Mouse (Mus musculus) heart, embryonic 11.5 days (tissue): ENCODE results near the gene Rasgrp1. TPM values are rescaled to one million over a fixed set of nuclear protein-coding genes. Genes with fewer than 3 reads are reported as not detected.

Source experiments
- ATAC-seq: fragments of 200-750 bp; cut with Nextera tagmentation; replicated peaks from 2 replicates; pipeline ENCODE4 v1.8.0; 2017; ENCODE audit warnings: moderate library complexity; ENCODE audit not compliant: insufficient number of reproducible peaks, low FRiP score, low TSS enrichment
- H3K27ac ChIP-seq: fragments of 300-500 bp; sonication (generic); 2 replicates; pipeline ENCODE4 v1.5.1; 2014; ENCODE audit warnings: mild to moderate bottlenecking, low read depth, low read length
- H3K27me3 ChIP-seq: fragments of 300-500 bp; sonication (generic); 2 replicates; pipeline ENCODE4 v1.6.1; 2014; ENCODE audit warnings: mild to moderate bottlenecking, low read length, mixed read lengths; ENCODE audit not compliant: control insufficient read depth, insufficient read depth
- H3K36me3 ChIP-seq: fragments of 300-500 bp; sonication (generic); 2 replicates; pipeline ENCODE4 v1.6.1; 2014; ENCODE audit warnings: mild to moderate bottlenecking, low read length, moderate library complexity, mixed read lengths; ENCODE audit not compliant: control insufficient read depth, insufficient read depth
- H3K4me1 ChIP-seq: fragments of 300-500 bp; sonication (generic); 2 replicates; pipeline ENCODE4 v1.6.1; 2014; ENCODE audit warnings: low read length; ENCODE audit not compliant: control insufficient read depth, insufficient read depth
- H3K4me2 ChIP-seq: fragments of 300-500 bp; sonication (generic); 2 replicates; pipeline ENCODE4 v1.6.1; 2014; ENCODE audit warnings: mild to moderate bottlenecking, moderate library complexity
- H3K4me3 ChIP-seq: fragments of 300-500 bp; sonication (generic); 2 replicates; pipeline ENCODE4 v1.5.1; 2014; ENCODE audit warnings: low read depth, low read length
- H3K9ac ChIP-seq: fragments of 300-500 bp; sonication (generic); 2 replicates; pipeline ENCODE4 v1.6.1; 2014; ENCODE audit warnings: mild to moderate bottlenecking, low read depth, low read length, moderate library complexity
- H3K9me3 ChIP-seq: fragments of 300-500 bp; sonication (generic); replicated peaks from 2 replicates; pipeline ENCODE4 v1.6.1; 2016; ENCODE audit warnings: low read length; ENCODE audit not compliant: control insufficient read depth
- WGBS: fragments of 180-500 bp; shearing (Covaris S2); extraction: QIAGEN DNeasy Blood & Tissue Kit; methylation state at CpG from one replicate; pipeline ENCODE4 v1.1.7; 2014; ENCODE audit not compliant: insufficient replicate concordance; 5-methylcytosine and 5-hydroxymethylcytosine counted together
- polyA plus RNA-seq: library from polyadenylated mRNA; unstranded; fragments of >200 nt; fragmentation: Nextera tagmentation; extraction: Ambion mirVana; gene quantifications from 2 replicates; pipeline ENCODE4 v1.2.1, GENCODE M21; 2014

The Rasgrp1 gene
- polyA plus RNA-seq, 1 experiment from 2014 or later: 0.13 TPM

GRCm38 (mm10) chr2:117241953-117242352, 100.8 kb downstream of the Rasgrp1 start:
- no peak overlapping the region for H3K4me3 ChIP-seq
- H3K27ac ChIP-seq: no peak overlapping the region
- 0 out of 2 replicates have a peak, but pooled peaks cover 2% of the 10 kb centered on the region for H3K27me3 ChIP-seq
- no peaks in the 10 kb centered on the region for H3K4me1 ChIP-seq
- H3K36me3 ChIP-seq: no peaks in the 10 kb centered on the region
- no peak for ATAC-seq
- H3K9me3 ChIP-seq: no peaks in the 10 kb centered on the region
- no peak overlapping the region for H3K9ac ChIP-seq
- H3K4me2 ChIP-seq: no peak overlapping the region
- WGBS: 74% methylated on average over 4 of the region's 4 CpGs

GRCm38 (mm10) chr2:117231257-117231656, 111.5 kb downstream of the Rasgrp1 start:
- no peak for ATAC-seq
- H3K4me2 ChIP-seq: no peak overlapping the region
- WGBS: 5% methylated on average over 13 of the region's 13 CpGs
- no peaks in the 10 kb centered on the region for H3K9me3 ChIP-seq
- no peak overlapping the region for H3K9ac ChIP-seq
- H3K27ac ChIP-seq: no peak overlapping the region
- H3K27me3 ChIP-seq: no peaks in the 10 kb centered on the region
- no peaks in the 10 kb centered on the region for H3K36me3 ChIP-seq
- no peaks in the 10 kb centered on the region for H3K4me1 ChIP-seq
- no peak overlapping the region for H3K4me3 ChIP-seq

GRCm38 (mm10) chr2:117230261-117230660, 112.5 kb downstream of the Rasgrp1 start:
- no peak overlapping the region for H3K27ac ChIP-seq
- H3K4me1 ChIP-seq: no peaks in the 10 kb centered on the region
- H3K4me2 ChIP-seq: no peak overlapping the region
- 81% methylated on average over 7 of the region's 7 CpGs for WGBS
- H3K9me3 ChIP-seq: no peaks in the 10 kb centered on the region
- no peaks in the 10 kb centered on the region for H3K27me3 ChIP-seq
- no peak for ATAC-seq
- H3K4me3 ChIP-seq: no peak overlapping the region
- no peaks in the 10 kb centered on the region for H3K36me3 ChIP-seq
- H3K9ac ChIP-seq: no peak overlapping the region

Other genes starting within 250 kb of the Rasgrp1 start
- 9.8 and 10.9 TPM in 2 replicates for gene Spred1, start 221.6 kb downstream of the Rasgrp1 start, polyA plus RNA-seq
- gene Fam98b, start 93.3 kb downstream of the Rasgrp1 start, polyA plus RNA-seq: 5.1 and 6.5 TPM in 2 replicates